Comparison of ENCODE assay signal across 9 mouse cellular contexts in the genomic region with DNA sequence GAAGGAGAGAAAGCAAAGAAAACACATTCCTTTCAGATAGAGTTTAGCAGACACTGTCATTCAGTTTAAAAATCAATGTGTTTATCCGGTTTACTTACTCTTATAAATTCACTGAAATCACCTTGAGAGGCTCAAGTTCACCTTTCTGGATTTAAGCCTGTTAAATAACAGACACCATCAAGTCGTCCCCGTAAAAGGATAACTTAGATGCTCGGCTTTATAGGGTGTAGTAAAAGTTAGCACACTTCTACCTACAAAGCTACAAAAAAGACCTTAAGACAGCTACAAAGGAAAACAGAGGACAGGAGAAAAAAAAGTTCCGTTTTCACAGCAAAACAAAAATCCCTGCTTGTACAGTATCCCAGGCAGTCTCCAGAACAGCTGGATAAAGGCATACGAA.
DNase-seq lines count a peak whose midpoint lies in the region; ATAC-seq lines count a peak whose summit lies in the region.
"Had no signal": no experiment of that assay in that cellular context is flagged by ENCODE, and none has a peak within 500 bp of the region (broad histone marks: within the 10 kb centered on the region; RNA-seq: fewer than 3 reads in every experiment).

No protein-coding gene starts in this region.

- no peak overlapping the region for H3K27ac ChIP-seq in kidney, embryonic 14.5 days (ENCODE audit: low read depth, low read length)
- peak overlapping the region; percentile 92 for H3K27ac ChIP-seq in embryonic facial prominence, embryonic 12.5 days
- H3K27ac ChIP-seq in hindbrain, embryonic 13.5 days = peak overlapping the region; percentile 99
- H3K27ac ChIP-seq in midbrain, embryonic 14.5 days (replicated peaks; ENCODE audit: low read depth, low read length) = peak overlapping the region; percentile 99
- H3K27ac ChIP-seq: macrophage had no signal

- no peak overlapping the region for H3K4me3 ChIP-seq in kidney, embryonic 14.5 days (ENCODE audit: low read length)
- peak overlapping the region; percentile 21; the same call in 1 of the 2 replicates for H3K4me3 ChIP-seq in embryonic facial prominence, embryonic 12.5 days
- H3K4me3 ChIP-seq in hindbrain, embryonic 13.5 days = peak overlapping the region; percentile 54
- peak overlapping the region; percentile 56 for H3K4me3 ChIP-seq in midbrain, embryonic 14.5 days (replicated peaks; ENCODE audit: low read depth, low read length)

- H3K4me1 ChIP-seq in kidney, embryonic 14.5 days (ENCODE audit: control insufficient read depth, insufficient read depth, low read length) = no peaks in the 10 kb centered on the region
- H3K4me1 ChIP-seq in embryonic facial prominence, embryonic 12.5 days = peaks cover 36% of the 10 kb centered on the region
- peaks cover 6% of the 10 kb centered on the region; the same call in 1 of the 2 replicates for H3K4me1 ChIP-seq in hindbrain, embryonic 13.5 days (replicated peaks)
- H3K4me1 ChIP-seq in midbrain, embryonic 14.5 days (ENCODE audit: control insufficient read depth, insufficient read depth, low read length) = 0 out of 2 replicates have a peak, but pooled peaks cover 7% of the 10 kb centered on the region

- 33% methylated on average over 6 of the region's 6 CpGs for WGBS in kidney, embryonic 14.5 days
- 45% methylated on average over 6 of the region's 6 CpGs for WGBS in embryonic facial prominence, embryonic 12.5 days
- 15% methylated on average over 6 of the region's 6 CpGs for whole genome bisulfite sequencing in hindbrain, embryonic 13.5 days
- 2% methylated on average over 6 of the region's 6 CpGs for WGBS in midbrain, embryonic 14.5 days

- H3K9ac ChIP-seq in kidney, embryonic 14.5 days (ENCODE audit: low read depth, low read length) = no peak overlapping the region
- no peak overlapping the region for H3K9ac ChIP-seq in embryonic facial prominence, embryonic 12.5 days
- H3K9ac ChIP-seq in hindbrain, embryonic 13.5 days = peak overlapping the region; percentile 90
- peak overlapping the region; percentile 91 for H3K9ac ChIP-seq in midbrain, embryonic 14.5 days (replicated peaks; ENCODE audit: low read length)

- no peaks in the 10 kb centered on the region for H3K27me3 ChIP-seq in kidney, embryonic 14.5 days (ENCODE audit: control insufficient read depth, insufficient read depth, low read length)
- H3K27me3 ChIP-seq in embryonic facial prominence, embryonic 12.5 days = no peaks in the 10 kb centered on the region
- H3K27me3 ChIP-seq in hindbrain, embryonic 13.5 days = no peaks in the 10 kb centered on the region
- H3K27me3 ChIP-seq in midbrain, embryonic 14.5 days (ENCODE audit: control insufficient read depth, insufficient read depth, low read length) = no peaks in the 10 kb centered on the region

- no peak for DNase-seq in kidney, postnatal 4 days
- peak; percentile 53 for DNase-seq in midbrain, embryonic 14.5 days
- DNase-seq in right cerebral cortex, postnatal 4 days = no peak
- no peak for DNase-seq in frontal cortex, postnatal 10 days (ENCODE audit: low spot score in 2 of 2)
- no peak for DNase-seq in adrenal gland, postnatal 10 days

- H3K36me3 ChIP-seq in kidney, embryonic 14.5 days (ENCODE audit: control insufficient read depth, insufficient read depth, low read length) = no peaks in the 10 kb centered on the region
- no peaks in the 10 kb centered on the region for H3K36me3 ChIP-seq in embryonic facial prominence, embryonic 12.5 days
- no peaks in the 10 kb centered on the region for H3K36me3 ChIP-seq in hindbrain, embryonic 13.5 days
- H3K36me3 ChIP-seq in midbrain, embryonic 14.5 days (ENCODE audit: control insufficient read depth, insufficient read depth, low read length) = no peaks in the 10 kb centered on the region

- no peaks in the 10 kb centered on the region for H3K9me3 ChIP-seq in kidney, embryonic 14.5 days (ENCODE audit: control insufficient read depth, low read length)
- H3K9me3 ChIP-seq in embryonic facial prominence, embryonic 12.5 days = no peaks in the 10 kb centered on the region
- H3K9me3 ChIP-seq in hindbrain, embryonic 13.5 days = no peaks in the 10 kb centered on the region
- H3K9me3 ChIP-seq in midbrain, embryonic 14.5 days (ENCODE audit: control insufficient read depth, low read length) = no peaks in the 10 kb centered on the region

- ATAC-seq in kidney, embryonic 14.5 days (ENCODE audit: low FRiP score, low TSS enrichment) = no peak
- ATAC-seq in embryonic facial prominence, embryonic 12.5 days (ENCODE audit: insufficient number of reproducible peaks, insufficient read depth, low FRiP score, low TSS enrichment) = no peak
- ATAC-seq in hindbrain, embryonic 13.5 days (ENCODE audit: low FRiP score) = no peak
- ATAC-seq in midbrain, embryonic 14.5 days (ENCODE audit: low FRiP score, low TSS enrichment) = no peak

- H3K4me2 ChIP-seq in kidney, embryonic 14.5 days (replicated peaks; ENCODE audit: low read depth, low read length) = peak overlapping the region; percentile 13; the same call in 1 of the 2 replicates
- peak overlapping the region; percentile 53 for H3K4me2 ChIP-seq in embryonic facial prominence, embryonic 12.5 days (replicated peaks)
- H3K4me2 ChIP-seq in hindbrain, embryonic 13.5 days = peak overlapping the region; percentile 67
- peak overlapping the region; percentile 72 for H3K4me2 ChIP-seq in midbrain, embryonic 14.5 days (ENCODE audit: low read length)

Comparison
In these comparisons a context has a peak if more than half of its experiments do, and no peak if none do; other contexts are left out.
1. H3K4me2 ChIP-seq: peak in every context shown above with its lines; median percentile 72 in midbrain, embryonic 14.5 days; 67 in hindbrain, embryonic 13.5 days; 53 in embryonic facial prominence, embryonic 12.5 days; 13 in kidney, embryonic 14.5 days.
2. H3K9ac ChIP-seq: peak in hindbrain, embryonic 13.5 days (single experiment) and midbrain, embryonic 14.5 days (single experiment); none in kidney, embryonic 14.5 days (single experiment) and embryonic facial prominence, embryonic 12.5 days (single experiment).